Mouse (Mus musculus): ENCODE measurements at regions not wholly inside any gene's neighbourhood (a gene's known extent, or its start where the extent isn't known, plus 50 kb on each side); places are given as distances from the start of the nearest gene placed in this dataset.

GRCm38 (mm10) chr12:106568541-106569085, 558.6 kb downstream of the Vrk1 start:
- no peak for DNase-seq (ENCODE audit: low spot score in 2 of 2)

- no peak for DNase-seq (ENCODE audit: low spot score in 2 of 2)
These were observed 562.9 kb downstream of the Vrk1 start for GRCm38 (mm10) chr12:106572956-106573355.

DNA sequence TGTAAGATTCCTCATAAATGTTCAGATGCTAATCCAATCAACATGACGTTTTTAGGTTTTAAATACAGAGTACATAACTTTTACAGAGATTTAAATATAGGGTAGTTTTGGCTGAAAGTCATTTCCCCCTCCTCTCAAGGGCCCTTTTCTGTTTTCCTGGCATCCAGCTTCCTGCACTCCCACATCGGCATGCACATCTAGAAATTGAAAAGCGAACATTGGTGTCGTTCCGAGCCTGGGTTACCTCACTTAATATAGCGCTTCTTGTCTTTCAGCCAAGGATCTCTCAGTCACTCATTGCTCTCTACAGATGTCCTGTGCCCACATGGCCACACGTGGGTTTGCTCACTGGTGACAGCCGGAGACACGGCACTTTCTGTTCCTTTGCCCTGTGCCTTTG, 572.7 kb downstream of the Vrk1 start:
- DNase-seq (ENCODE audit: low spot score in 2 of 2) = peak in 1 of 2 experiments; percentile 22

DNA sequence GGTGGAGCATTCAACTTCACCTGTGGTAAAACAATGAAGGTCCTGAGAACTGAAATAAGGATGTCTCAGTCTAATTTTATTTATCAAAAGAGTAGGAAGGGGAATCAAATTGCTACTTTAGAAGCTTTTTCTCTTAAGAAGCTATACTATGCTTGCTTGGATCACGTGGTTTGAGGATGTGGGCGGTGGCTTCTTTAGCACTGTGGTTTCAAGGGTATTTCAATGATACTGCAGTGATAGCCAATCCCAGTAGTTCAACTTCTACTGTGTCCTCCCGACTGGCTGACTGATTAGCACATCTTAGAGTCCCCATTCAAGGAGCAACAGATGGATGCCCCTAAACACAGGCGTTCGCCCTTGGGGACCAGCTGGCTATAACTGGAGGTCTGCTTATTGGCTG, 575.6 kb downstream of the Vrk1 start:
- DNase-seq (ENCODE audit: low spot score in 2 of 2) = no peak

- no peak for DNase-seq (ENCODE audit: low spot score in 2 of 2)
These were observed 582.7 kb downstream of the Vrk1 start for GRCm38 (mm10) chr12:106592686-106593085.

DNA sequence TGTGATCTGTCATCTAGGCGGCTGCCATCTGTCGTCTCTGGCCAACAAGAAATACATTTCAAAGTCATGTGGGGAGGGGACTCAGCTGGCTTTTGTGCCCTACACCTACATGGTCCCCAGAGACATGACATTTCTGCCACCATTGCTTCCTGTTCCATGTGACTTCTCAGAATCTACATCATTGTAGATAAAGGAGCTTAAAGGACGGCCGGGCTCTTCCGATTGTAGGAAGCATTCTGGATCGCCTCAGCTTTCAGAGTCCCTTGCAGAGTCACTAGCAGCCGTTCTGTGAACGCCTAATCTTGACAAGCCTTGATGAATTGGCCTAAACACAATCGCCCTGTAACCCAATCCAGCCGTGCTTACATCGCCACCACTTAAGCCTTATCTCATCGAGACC, 587.6 kb downstream of the Vrk1 start:
- no peak for DNase-seq (ENCODE audit: low spot score in 2 of 2)

- DNase-seq (ENCODE audit: low spot score in 2 of 2) = no peak
These were observed 597.2 kb downstream of the Vrk1 start for GRCm38 (mm10) chr12:106607240-106607639.

DNA sequence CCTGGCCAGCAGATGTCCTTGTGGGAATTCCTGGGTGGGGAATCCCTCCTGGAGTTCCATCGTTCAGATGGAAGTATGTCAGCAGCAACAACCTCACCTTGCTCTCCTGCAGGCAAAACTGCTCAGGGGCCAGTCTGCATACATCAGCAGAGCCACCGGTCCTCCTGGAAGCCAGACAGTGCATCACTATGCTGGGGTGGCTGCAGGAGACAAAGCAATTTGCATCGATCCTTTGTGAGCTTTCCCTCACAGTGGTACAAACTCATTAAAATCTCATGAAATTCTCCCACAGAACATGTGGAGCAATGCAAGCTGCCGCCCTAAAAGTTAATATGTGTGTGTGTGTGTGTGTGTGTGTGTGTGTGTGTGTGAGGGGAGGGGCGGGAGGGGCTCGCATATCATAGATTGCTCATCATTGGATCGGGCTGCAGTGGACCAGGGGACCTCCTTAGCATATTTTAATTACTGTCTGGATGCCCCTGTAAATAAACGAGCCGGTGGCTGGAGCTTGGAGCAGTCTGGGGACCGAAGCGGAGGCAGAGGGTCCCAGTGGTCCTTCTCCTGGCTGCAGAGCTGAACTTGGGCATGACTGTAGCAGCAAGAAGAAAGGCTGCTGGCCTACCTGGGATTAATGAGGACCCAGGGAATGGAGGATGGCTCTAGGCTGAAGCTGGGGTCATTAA, 597.8 kb downstream of the Vrk1 start:
- no peak for DNase-seq (ENCODE audit: low spot score in 2 of 2)

DNA sequence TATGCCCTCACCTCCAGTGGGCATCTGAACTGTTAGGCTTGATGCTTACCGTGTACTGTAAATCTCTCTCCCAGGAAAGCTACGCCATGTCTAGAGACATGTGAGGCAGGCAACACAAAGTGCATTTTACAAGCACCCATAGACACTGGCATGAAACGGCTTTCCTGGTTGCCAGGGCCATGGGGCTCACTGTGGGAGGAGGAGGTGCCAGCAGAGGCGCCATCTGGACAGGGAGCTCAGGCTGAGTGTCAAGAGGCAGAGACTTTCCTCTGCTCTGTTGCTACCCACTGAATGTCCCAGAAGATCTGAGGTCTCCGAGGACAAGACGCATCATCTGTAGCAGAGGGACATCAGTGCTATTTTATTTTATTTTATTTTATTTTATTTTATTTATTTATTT, 608.7 kb downstream of the Vrk1 start:
- no peak for DNase-seq (ENCODE audit: low spot score in 2 of 2)

- no peak for DNase-seq (ENCODE audit: low spot score in 2 of 2)
These were observed 616.8 kb downstream of the Vrk1 start for GRCm38 (mm10) chr12:106626786-106627185.

DNA sequence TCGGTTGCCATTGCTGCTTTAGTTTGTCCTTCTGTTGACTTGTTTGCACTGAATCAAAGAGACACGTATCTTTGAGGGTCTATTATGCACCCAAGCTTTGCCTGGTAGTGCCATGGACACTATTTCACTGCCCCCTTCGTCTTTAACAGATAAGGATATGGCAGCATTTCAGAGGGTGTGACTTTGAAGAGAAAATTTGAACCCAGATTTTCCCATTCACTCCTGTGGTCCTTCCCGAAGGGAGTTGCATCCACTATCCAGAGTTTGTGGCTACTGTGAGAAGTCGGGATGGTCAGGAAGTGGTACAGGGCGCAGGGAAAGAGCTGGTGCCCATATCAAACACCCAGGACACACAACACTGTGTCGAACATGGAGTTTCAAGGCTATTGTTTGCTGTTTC, 622.5 kb downstream of the Vrk1 start:
- no peak for DNase-seq (ENCODE audit: low spot score in 2 of 2)

DNA sequence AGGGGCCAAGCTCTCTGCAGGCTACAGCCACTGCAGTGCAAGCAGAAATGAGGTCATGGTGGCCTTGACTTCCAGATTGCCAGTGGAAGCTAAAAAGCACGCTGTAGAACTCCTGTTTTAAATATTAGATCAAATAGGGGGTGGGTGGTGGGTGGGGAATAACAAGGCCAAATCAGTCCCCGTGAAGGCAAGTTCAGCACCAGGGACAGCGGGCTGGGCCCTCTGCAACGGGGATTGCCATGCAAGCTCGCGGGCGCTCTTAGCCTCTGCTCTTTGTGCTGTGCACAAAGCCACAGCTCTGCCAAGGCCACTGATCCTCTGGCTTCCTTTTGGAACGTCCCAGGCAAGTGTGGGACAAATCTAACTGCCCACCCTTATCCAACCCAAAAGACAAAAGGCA, 623.1 kb downstream of the Vrk1 start:
- no peak for DNase-seq (ENCODE audit: low spot score in 2 of 2)

GRCm38 (mm10) chr12:106658317-106658716, 648.3 kb downstream of the Vrk1 start:
- DNase-seq (ENCODE audit: low spot score in 2 of 2) = no peak

GRCm38 (mm10) chr12:106673232-106673766, 663.3 kb downstream of the Vrk1 start:
- DNase-seq (ENCODE audit: low spot score in 2 of 2) = no peak

- no peak for DNase-seq (ENCODE audit: low spot score in 2 of 2)
These were observed 664.7 kb downstream of the Vrk1 start for GRCm38 (mm10) chr12:106674741-106675140.

GRCm38 (mm10) chr12:106676136-106676535, 666.1 kb downstream of the Vrk1 start:
- no peak for DNase-seq (ENCODE audit: low spot score in 2 of 2)

- no peak for DNase-seq (ENCODE audit: low spot score in 2 of 2)
These were observed 666.5 kb downstream of the Vrk1 start for GRCm38 (mm10) chr12:106676566-106676965.

GRCm38 (mm10) chr12:106685986-106686385, 676.0 kb downstream of the Vrk1 start:
- no peak for DNase-seq (ENCODE audit: low spot score in 2 of 2)

- DNase-seq (ENCODE audit: low spot score in 2 of 2) = peak; percentile 7 to 11
These were observed 677.7 kb downstream of the Vrk1 start for GRCm38 (mm10) chr12:106687751-106688150.

GRCm38 (mm10) chr12:106688156-106688740, 678.2 kb downstream of the Vrk1 start:
- no peak for DNase-seq (ENCODE audit: low spot score in 2 of 2)

DNA sequence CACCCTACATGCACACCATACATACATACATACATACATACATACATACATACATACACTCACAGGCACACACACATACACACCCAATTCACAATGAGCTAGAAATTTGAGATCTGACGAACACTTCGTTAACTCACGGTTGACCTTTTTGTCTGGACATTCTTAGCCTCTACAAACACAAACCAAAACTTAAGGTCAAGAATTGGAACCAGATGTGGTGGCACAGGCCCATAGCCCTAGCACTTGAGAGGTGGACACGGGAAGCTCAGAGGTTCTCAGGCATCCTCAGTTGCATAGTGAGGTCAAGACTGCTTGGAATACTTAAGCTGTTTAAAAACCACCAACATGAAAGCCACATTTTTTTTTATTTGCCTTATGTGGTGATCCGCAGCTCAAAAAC, 692.9 kb downstream of the Vrk1 start:
- DNase-seq (ENCODE audit: low spot score in 2 of 2) = no peak

DNA sequence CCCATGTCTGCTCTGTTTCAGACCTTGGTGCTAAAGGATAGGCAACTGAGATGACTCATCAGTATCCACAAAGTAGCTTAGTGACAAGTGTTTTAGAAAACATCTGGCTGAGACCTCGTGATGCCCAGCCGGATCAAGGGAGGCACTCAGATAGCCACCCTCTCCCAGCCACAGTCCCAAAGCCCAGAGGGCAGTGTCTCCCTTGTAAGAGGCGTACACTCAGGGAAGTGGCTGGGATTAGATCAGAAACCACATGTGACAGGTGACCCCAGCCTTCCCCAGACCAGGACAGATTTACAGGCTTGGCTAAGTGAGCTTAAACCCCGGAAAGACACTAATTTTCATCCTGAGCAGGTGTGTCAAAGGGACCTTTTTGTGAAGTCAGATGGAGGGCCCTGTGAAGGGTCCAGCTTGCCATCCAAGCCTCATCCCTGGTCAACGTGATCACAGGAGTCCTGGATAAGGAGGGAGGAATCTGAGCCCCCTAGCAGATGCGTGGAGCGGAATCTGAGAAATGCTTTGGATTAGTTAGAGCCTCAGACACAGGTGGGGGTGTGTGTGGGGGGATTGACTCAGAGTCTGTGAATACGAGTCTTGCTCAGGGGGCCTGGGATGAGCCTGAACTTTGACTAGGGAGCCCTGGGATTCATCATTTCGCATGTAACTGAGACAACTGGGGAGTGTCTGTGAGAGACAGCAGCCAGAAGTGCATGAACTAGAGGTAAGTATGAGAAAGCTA, 711.4 kb downstream of the Vrk1 start:
- DNase-seq (ENCODE audit: low spot score in 2 of 2) = no peak

DNA sequence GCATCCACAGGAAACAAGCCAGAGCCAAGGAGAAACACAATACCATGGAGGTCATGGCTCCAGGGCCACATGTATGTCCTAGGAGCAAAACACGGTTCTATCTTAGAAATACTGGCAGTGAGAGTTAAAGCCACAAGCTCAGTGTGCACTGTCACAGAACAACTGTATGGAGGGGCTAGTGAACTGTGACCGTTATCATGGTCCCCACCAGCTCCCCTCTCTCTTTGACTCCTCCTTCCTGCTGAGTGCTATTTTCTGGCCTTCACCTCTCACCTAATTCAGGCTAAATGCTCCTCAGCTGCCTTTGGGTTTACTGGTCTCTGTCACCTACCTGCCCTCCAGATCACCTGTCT, 712.0 kb downstream of the Vrk1 start:
- DNase-seq (ENCODE audit: low spot score in 2 of 2) = no peak

All from frontal cortex, postnatal 10 days (tissue).